Mouse (Mus musculus) cerebellum, adult 11-12 months (tissue): ENCODE data around the gene Gm21988.

Experiments used
- DNase-seq: peaks from one replicate; pipeline ENCODE4 v3.0.0; 2022

The Gm21988 gene

GRCm38 (mm10) chr11:70235254-70235900 is 4.3 kb downstream of the Gm21988 start:
- peak; percentile 53 for DNase-seq

GRCm38 (mm10) chr11:70234497-70234896 is 5.1 kb downstream of the Gm21988 start:
- peak; percentile 39 for DNase-seq

GRCm38 (mm10) chr11:70234037-70234436 is 5.6 kb downstream of the Gm21988 start:
- peak; percentile 53 for DNase-seq

GRCm38 (mm10) chr11:70233016-70233415 is 6.6 kb downstream of the Gm21988 start:
- DNase-seq: peak; percentile 69

GRCm38 (mm10) chr11:70232546-70232945 is 7.1 kb downstream of the Gm21988 start:
- peak; percentile 82 for DNase-seq

- DNase-seq: peak; percentile 81
Measured at GRCm38 (mm10) chr11:70230239-70230727, 9.3 kb downstream of the Gm21988 start.

GRCm38 (mm10) chr11:70229260-70230010 is 10.2 kb downstream of the Gm21988 start, which contains the start of gene Bcl6b:
Gene Bcl6b, minus strand, starts transcription at chr11:70229798.
- peak; percentile 50 for DNase-seq

- DNase-seq: peak; percentile 87
Measured at GRCm38 (mm10) chr11:70228828-70229227, 10.8 kb downstream of the Gm21988 start.

- DNase-seq: peak; percentile 63
Measured at GRCm38 (mm10) chr11:70227661-70228245, 11.9 kb downstream of the Gm21988 start.

GRCm38 (mm10) chr11:70227126-70227525 is 12.5 kb downstream of the Gm21988 start:
- peak; percentile 36 for DNase-seq

GRCm38 (mm10) chr11:70226602-70226890 is 13.1 kb downstream of the Gm21988 start:
- peak; percentile 60 for DNase-seq

- DNase-seq: peak; percentile 51
Measured at GRCm38 (mm10) chr11:70225798-70226601, 13.6 kb downstream of the Gm21988 start.

- DNase-seq: peak; percentile 24
Measured at GRCm38 (mm10) chr11:70223724-70224123, 15.9 kb downstream of the Gm21988 start.

- DNase-seq: peak; percentile 60
Measured at GRCm38 (mm10) chr11:70221603-70222500, 17.8 kb downstream of the Gm21988 start.

GRCm38 (mm10) chr11:70220731-70221602 is 18.7 kb downstream of the Gm21988 start, which contains the start of gene Slc16a13:
Gene Slc16a13, minus strand, starts transcription at chr11:70221064.
- peak; percentile 99 for DNase-seq

GRCm38 (mm10) chr11:70220323-70220722 is 19.3 kb downstream of the Gm21988 start:
- no peak for DNase-seq

- DNase-seq: no peak
Measured at GRCm38 (mm10) chr11:70219873-70220272, 19.8 kb downstream of the Gm21988 start.

- peak; percentile 59 for DNase-seq
Measured at GRCm38 (mm10) chr11:70218741-70219470, 20.7 kb downstream of the Gm21988 start.

GRCm38 (mm10) chr11:70218039-70218438 is 21.6 kb downstream of the Gm21988 start:
- no peak for DNase-seq

- DNase-seq: peak; percentile 47
Measured at GRCm38 (mm10) chr11:70216103-70216502, 23.5 kb downstream of the Gm21988 start.
